Mouse (Mus musculus): ENCODE results near the gene Ddn.

Gene Ddn

GRCm38 (mm10) chr15:98797835-98798492 is 11.3 kb downstream of the Ddn start:
- DNase-seq (ENCODE audit: low spot score): no peak

- DNase-seq (ENCODE audit: low spot score): no peak
Observed at GRCm38 (mm10) chr15:98796803-98797595, 12.3 kb downstream of the Ddn start.

GRCm38 (mm10) chr15:98793141-98793698 is 16.1 kb downstream of the Ddn start:
- no peak for DNase-seq (ENCODE audit: low spot score)

- no peak for DNase-seq (ENCODE audit: low spot score)
Observed at GRCm38 (mm10) chr15:98792233-98793020, 16.9 kb downstream of the Ddn start.

GRCm38 (mm10) chr15:98791771-98792170 is 17.5 kb downstream of the Ddn start:
- DNase-seq (ENCODE audit: low spot score): no peak

GRCm38 (mm10) chr15:98791221-98791620 is 18.1 kb downstream of the Ddn start:
- DNase-seq (ENCODE audit: low spot score): no peak

GRCm38 (mm10) chr15:98790761-98791160 is 18.5 kb downstream of the Ddn start:
- DNase-seq (ENCODE audit: low spot score): no peak

- DNase-seq (ENCODE audit: low spot score): no peak
Observed at GRCm38 (mm10) chr15:98789661-98790535, 19.4 kb downstream of the Ddn start, which contains the start of gene Wnt1. Gene Wnt1, plus strand, starts transcription at chr15:98789857.

GRCm38 (mm10) chr15:98788972-98789660 is 20.2 kb downstream of the Ddn start:
- no peak for DNase-seq (ENCODE audit: low spot score)

- no peak for DNase-seq (ENCODE audit: low spot score)
Observed at GRCm38 (mm10) chr15:98787930-98788329, 21.4 kb downstream of the Ddn start.

- DNase-seq (ENCODE audit: low spot score): no peak
Observed at GRCm38 (mm10) chr15:98785744-98786143, 23.5 kb downstream of the Ddn start.

- no peak for DNase-seq (ENCODE audit: low spot score)
Observed at GRCm38 (mm10) chr15:98781166-98781565, 28.1 kb downstream of the Ddn start.

- no peak for DNase-seq (ENCODE audit: low spot score)
Observed at GRCm38 (mm10) chr15:98780573-98780972, 28.7 kb downstream of the Ddn start.

- no peak for DNase-seq (ENCODE audit: low spot score)
Observed at GRCm38 (mm10) chr15:98780075-98780474, 29.2 kb downstream of the Ddn start.

GRCm38 (mm10) chr15:98778806-98779205 is 30.5 kb downstream of the Ddn start:
- DNase-seq (ENCODE audit: low spot score): no peak

GRCm38 (mm10) chr15:98778191-98778770 is 31.0 kb downstream of the Ddn start:
- DNase-seq (ENCODE audit: low spot score): no peak

GRCm38 (mm10) chr15:98777762-98778161 is 31.5 kb downstream of the Ddn start, which contains the start of gene Wnt10b:
Gene Wnt10b, minus strand, starts transcription at chr15:98778150.
- DNase-seq (ENCODE audit: low spot score): no peak

GRCm38 (mm10) chr15:98777005-98777616 is 32.2 kb downstream of the Ddn start:
- no peak for DNase-seq (ENCODE audit: low spot score)

GRCm38 (mm10) chr15:98776280-98777004 is 32.8 kb downstream of the Ddn start:
- DNase-seq (ENCODE audit: low spot score): no peak

All from ovary, postnatal 10 days (tissue).